Mouse (Mus musculus): Measurements from ENCODE around the gene Cacnb1. TPM values are rescaled to one million over a fixed set of nuclear protein-coding genes. Genes with fewer than 3 reads are reported as not detected.

Gene Cacnb1
- polyA plus RNA-seq (2014; fragmentation: Nextera tagmentation; extraction: Ambion mirVana): 32.4 and 37.1 TPM in 2 replicates

DNA sequence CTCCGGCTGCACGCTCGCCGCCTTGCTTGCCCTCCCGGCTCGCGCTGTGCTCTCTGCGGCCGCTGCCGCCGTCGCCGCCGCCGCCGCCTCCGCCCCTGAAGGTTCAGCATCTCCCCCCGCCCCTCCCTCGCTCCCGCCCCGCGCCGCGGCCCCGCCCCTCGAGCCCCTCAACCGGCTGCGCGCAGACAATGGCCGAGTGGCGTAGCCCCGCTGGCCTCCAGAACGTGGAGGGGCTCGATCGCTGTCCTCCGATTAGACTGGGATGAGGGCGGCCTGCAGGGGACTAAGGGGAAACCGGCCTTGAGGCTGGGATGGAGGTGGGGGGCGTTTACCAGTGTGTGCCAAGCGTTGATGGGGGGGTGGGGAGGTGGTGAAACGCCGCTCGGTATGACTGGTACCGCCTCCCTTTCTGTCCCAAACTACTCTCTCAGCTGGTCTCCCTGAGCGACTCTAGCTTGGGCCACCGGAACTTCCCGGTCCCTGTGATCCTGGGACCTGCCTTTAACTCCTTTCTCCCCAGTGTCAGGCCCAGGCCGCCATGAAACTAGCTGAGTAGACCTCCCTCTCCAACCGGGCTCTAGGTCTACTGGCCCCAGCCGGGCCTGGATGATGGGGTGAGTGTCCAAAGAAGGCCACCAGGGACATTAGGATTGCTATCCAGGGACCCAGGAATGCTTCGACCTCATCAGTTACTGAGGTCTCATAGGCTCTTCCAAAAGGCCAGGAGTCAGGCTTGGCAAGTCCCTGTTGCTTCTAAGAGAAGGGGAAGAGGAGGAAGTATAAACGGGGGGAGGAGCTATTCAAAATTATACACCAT is at the start of gene Cacnb1:
Gene Cacnb1 (minus strand): TSS at position 480 of the 817 bp plus-strand sequence.
- peak within 1 kb of the TSS; percentile 61 for H3K4me2 ChIP-seq (ENCODE audit: low read depth, low read length)
- no peaks in the 10 kb centered on the region for H3K27me3 ChIP-seq (ENCODE audit: control insufficient read depth, insufficient read depth, low read length)
- peak; percentile 45 for ATAC-seq (ENCODE audit: low read depth)
- H3K9me3 ChIP-seq (ENCODE audit: control insufficient read depth, low read length): no peaks in the 10 kb centered on the region
- WGBS: 1% methylated on average over 34 of the region's 52 CpGs
- H3K4me1 ChIP-seq (ENCODE audit: control insufficient read depth, insufficient read depth, low read length): peaks cover 41% of the 10 kb centered on the region
- peak within 1 kb of the TSS; percentile 98 for H3K9ac ChIP-seq (replicated peaks; ENCODE audit: low read depth, low read length)
- peak within 1 kb of the TSS; percentile 89 for H3K4me3 ChIP-seq (ENCODE audit: low read depth, low read length)
- peak within 1 kb of the TSS; percentile 97 for H3K27ac ChIP-seq (ENCODE audit: low read depth, low read length)
- H3K36me3 ChIP-seq (ENCODE audit: control insufficient read depth, insufficient read depth, low read length): peaks cover 1% of the 10 kb centered on the region

DNA sequence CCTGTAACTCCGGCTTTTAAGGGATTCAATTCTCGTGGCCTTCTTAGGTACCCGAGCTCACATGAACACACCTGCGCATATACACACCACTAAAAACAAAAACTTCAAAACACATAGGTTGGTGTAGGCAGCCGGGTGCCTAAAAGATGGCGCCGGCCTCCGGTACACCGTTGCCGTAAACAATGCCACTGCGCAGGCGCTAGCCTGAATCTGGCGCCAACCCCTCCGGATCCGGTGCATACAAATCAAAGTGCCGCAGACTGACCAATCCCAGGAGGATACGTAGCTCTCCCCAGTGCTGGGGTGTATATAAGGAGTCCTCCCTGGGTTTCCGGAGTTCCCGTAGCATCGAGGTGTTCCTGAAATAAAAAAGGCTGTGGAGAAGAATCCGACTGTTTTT is 44.4 kb upstream of the Cacnb1 start:
- Histone ChIP-seq H3K27me3 (ENCODE audit: control insufficient read depth, insufficient read depth, low read length) (no peaks in the 10 kb centered on the region), H3K9me3 (ENCODE audit: control insufficient read depth, low read length) (no peaks in the 10 kb centered on the region; the same call in 1 of the 2 replicates), H3K4me3 (ENCODE audit: low read depth, low read length) (no peak overlapping the region), H3K4me1 (ENCODE audit: control insufficient read depth, insufficient read depth, low read length) (no peaks in the 10 kb centered on the region), H3K27ac (ENCODE audit: low read depth, low read length) (no peak overlapping the region), H3K4me2 (ENCODE audit: low read depth, low read length) (no peak overlapping the region), H3K9ac (replicated peaks; ENCODE audit: low read depth, low read length) (no peak overlapping the region), H3K36me3 (ENCODE audit: control insufficient read depth, insufficient read depth, low read length) (no peaks in the 10 kb centered on the region)
- WGBS: 97% methylated on average over 21 of the region's 21 CpGs
- no peak for ATAC-seq (ENCODE audit: low read depth)

DNA sequence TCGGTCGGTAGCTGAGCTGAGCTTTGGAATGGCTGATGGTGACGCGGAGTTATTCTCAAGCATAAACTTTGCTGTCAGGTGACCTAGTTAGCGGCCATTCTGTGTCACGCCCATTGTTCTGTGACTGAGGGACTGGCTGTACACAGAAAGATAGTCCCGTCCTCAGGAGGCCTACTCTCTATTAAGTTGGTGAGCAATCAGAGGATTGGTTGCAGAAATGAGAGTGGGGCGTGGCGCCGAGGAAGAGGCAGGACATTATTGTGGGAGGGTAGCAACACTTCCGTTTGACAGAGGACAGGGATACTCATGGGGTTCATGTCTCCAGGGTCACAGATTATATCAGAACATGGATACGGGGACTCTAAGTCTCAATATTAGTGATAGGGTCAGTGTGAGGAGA is 43.4 kb upstream of the Cacnb1 start:
- Histone ChIP-seq H3K27ac (ENCODE audit: low read depth, low read length) (no peak overlapping the region), H3K36me3 (ENCODE audit: control insufficient read depth, insufficient read depth, low read length) (no peaks in the 10 kb centered on the region), H3K9ac (replicated peaks; ENCODE audit: low read depth, low read length) (no peak overlapping the region), H3K4me1 (ENCODE audit: control insufficient read depth, insufficient read depth, low read length) (no peaks in the 10 kb centered on the region), H3K27me3 (ENCODE audit: control insufficient read depth, insufficient read depth, low read length) (no peaks in the 10 kb centered on the region), H3K4me2 (ENCODE audit: low read depth, low read length) (no peak overlapping the region), H3K4me3 (ENCODE audit: low read depth, low read length) (no peak overlapping the region), H3K9me3 (ENCODE audit: control insufficient read depth, low read length) (no peaks in the 10 kb centered on the region; the same call in 1 of the 2 replicates)
- ATAC-seq (ENCODE audit: low read depth): no peak
- WGBS: 94% methylated on average over 12 of the region's 12 CpGs

DNA sequence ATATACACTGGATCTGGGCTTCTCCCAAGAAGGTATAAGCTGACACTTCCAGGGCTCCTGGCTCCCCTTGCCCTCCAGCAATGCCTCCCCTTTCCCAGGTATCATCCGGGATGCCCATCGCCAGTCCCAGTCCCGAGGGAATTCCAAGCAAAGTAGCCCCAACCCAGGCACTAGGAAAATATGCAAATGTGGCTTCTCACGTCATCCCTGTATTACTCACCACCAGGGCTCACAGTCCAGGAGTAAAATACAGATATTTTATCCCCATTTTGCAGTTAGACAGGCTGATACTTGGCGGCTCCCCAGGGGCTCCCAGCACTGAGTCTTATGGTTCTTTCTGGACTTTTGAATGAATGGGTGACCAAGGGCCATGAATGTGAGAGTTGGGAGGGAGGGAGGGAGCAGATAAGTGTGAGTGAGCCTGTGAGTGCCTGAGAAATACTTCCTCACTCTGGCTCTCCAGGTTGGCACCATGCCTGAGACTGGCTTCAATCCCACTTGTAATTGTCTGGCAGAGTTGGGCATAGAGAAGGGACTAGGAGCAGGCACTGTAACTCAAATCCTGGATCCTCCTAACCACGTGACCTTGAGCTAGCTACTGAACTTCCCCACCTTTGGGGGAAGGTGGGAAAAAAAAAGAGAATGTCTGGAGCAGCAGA is 39.2 kb upstream of the Cacnb1 start:
- no peaks in the 10 kb centered on the region for H3K9me3 ChIP-seq (ENCODE audit: control insufficient read depth, low read length)
- no peak overlapping the region for H3K4me2 ChIP-seq (ENCODE audit: low read depth, low read length)
- H3K4me3 ChIP-seq (ENCODE audit: low read depth, low read length): no peak overlapping the region
- H3K27ac ChIP-seq (ENCODE audit: low read depth, low read length): no peak overlapping the region
- no peak overlapping the region for H3K9ac ChIP-seq (replicated peaks; ENCODE audit: low read depth, low read length)
- peaks cover 8% of the 10 kb centered on the region; the same call in 1 of the 2 replicates for H3K4me1 ChIP-seq (ENCODE audit: control insufficient read depth, insufficient read depth, low read length)
- H3K36me3 ChIP-seq (ENCODE audit: control insufficient read depth, insufficient read depth, low read length): no peaks in the 10 kb centered on the region
- ATAC-seq (ENCODE audit: low read depth): no peak
- H3K27me3 ChIP-seq (ENCODE audit: control insufficient read depth, insufficient read depth, low read length): no peaks in the 10 kb centered on the region
- 49% methylated on average over 6 of the region's 6 CpGs for WGBS

DNA sequence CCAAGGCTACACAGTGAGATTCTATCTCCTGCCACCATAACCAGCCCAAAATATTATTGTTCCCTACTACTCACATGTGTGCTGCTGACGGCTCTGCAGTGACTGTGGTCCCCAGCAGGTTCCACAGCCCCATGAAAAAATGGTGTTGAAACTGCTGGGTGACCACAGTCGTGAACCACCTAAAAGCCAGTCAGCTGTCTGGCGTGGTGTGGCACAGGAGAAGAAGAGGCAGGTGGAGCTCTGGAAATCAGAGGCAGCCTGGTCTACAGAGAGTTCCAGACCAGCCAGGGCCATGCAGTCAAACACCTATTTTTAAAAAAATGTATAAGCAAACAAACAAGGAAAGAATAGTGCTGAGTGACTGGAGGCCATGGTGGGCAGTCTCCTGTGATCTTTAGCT is 38.6 kb upstream of the Cacnb1 start:
- peaks cover 8% of the 10 kb centered on the region; the same call in 1 of the 2 replicates for H3K4me1 ChIP-seq (ENCODE audit: control insufficient read depth, insufficient read depth, low read length)
- no peaks in the 10 kb centered on the region for H3K36me3 ChIP-seq (ENCODE audit: control insufficient read depth, insufficient read depth, low read length)
- no peak for ATAC-seq (ENCODE audit: low read depth)
- no peaks in the 10 kb centered on the region for H3K27me3 ChIP-seq (ENCODE audit: control insufficient read depth, insufficient read depth, low read length)
- H3K4me2 ChIP-seq (ENCODE audit: low read depth, low read length): no peak overlapping the region
- H3K4me3 ChIP-seq (ENCODE audit: low read depth, low read length): no peak overlapping the region
- WGBS: 76% methylated on average over 3 of the region's 3 CpGs
- no peak overlapping the region for H3K9ac ChIP-seq (replicated peaks; ENCODE audit: low read depth, low read length)
- H3K27ac ChIP-seq (ENCODE audit: low read depth, low read length): no peak overlapping the region
- no peaks in the 10 kb centered on the region for H3K9me3 ChIP-seq (ENCODE audit: control insufficient read depth, low read length)

DNA sequence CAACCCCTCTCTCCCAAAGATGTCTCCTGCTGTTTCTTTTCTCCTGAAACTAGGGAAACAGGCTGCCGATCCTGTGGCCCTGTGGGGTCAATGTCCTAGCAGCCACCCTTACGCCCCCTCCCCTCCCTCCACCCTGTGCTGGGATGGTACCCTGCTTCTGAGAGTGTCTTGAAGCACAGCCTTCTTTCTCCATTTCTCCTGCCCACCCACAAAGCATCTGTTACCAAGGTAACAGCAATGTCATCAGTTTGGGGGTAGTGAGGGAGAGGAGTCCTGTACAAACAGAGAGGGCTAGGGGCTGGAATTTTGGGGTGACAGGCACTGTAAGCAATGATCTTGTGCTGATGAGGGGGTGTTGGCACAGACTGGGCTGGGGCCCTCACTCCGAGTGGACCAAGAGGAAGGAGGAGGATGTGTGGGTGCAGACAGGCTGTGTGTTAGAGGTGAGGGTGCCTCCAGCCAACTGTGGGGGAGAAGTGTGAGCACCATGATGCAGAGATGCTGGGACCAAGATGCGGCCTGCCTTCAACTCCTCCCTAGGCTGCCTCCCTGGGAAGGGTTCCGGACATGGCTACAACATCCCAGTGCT is 37.4 kb upstream of the Cacnb1 start:
- no peak overlapping the region for H3K27ac ChIP-seq (ENCODE audit: low read depth, low read length)
- no peak overlapping the region for H3K9ac ChIP-seq (replicated peaks; ENCODE audit: low read depth, low read length)
- no peak for ATAC-seq (ENCODE audit: low read depth)

DNA sequence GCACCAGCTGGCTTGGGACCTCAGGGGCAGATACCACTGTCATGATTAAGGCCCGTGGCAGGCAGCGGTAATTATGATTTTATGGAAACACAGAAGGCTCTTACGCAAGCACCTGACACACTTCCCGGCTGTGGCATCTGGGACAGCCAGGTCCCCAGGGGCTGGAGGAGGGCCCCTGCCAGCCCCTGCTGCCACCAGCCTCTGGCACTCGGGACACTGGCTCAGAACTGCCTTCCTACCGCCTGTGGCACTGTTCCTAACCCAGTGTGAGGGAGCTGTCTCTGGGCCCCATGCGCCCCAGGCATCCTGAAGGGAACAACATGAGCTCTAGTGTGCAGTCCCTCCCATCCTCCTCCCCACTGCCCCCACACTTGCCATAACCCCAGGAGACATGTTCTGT is 36.8 kb upstream of the Cacnb1 start:
- no peaks in the 10 kb centered on the region for H3K27me3 ChIP-seq (ENCODE audit: control insufficient read depth, insufficient read depth, low read length)
- H3K36me3 ChIP-seq (ENCODE audit: control insufficient read depth, insufficient read depth, low read length): no peaks in the 10 kb centered on the region
- H3K27ac ChIP-seq (ENCODE audit: low read depth, low read length): no peak overlapping the region
- no peaks in the 10 kb centered on the region for H3K9me3 ChIP-seq (ENCODE audit: control insufficient read depth, low read length)
- H3K4me3 ChIP-seq (ENCODE audit: low read depth, low read length): no peak overlapping the region
- peaks cover 8% of the 10 kb centered on the region; the same call in 1 of the 2 replicates for H3K4me1 ChIP-seq (ENCODE audit: control insufficient read depth, insufficient read depth, low read length)
- no peak overlapping the region for H3K9ac ChIP-seq (replicated peaks; ENCODE audit: low read depth, low read length)
- 37% methylated on average over 7 of the region's 7 CpGs for WGBS
- H3K4me2 ChIP-seq (ENCODE audit: low read depth, low read length): no peak overlapping the region
- ATAC-seq (ENCODE audit: low read depth): no peak

More for the DNA sequence above, 37.4 kb upstream of the Cacnb1 start:
- H3K9me3 ChIP-seq (ENCODE audit: control insufficient read depth, low read length): no peaks in the 10 kb centered on the region
- no peak overlapping the region for H3K4me3 ChIP-seq (ENCODE audit: low read depth, low read length)
- no peaks in the 10 kb centered on the region for H3K36me3 ChIP-seq (ENCODE audit: control insufficient read depth, insufficient read depth, low read length)
- no peak overlapping the region for H3K4me2 ChIP-seq (ENCODE audit: low read depth, low read length)
- WGBS: 72% methylated on average over 5 of the region's 5 CpGs
- H3K27me3 ChIP-seq (ENCODE audit: control insufficient read depth, insufficient read depth, low read length): no peaks in the 10 kb centered on the region
- H3K4me1 ChIP-seq (ENCODE audit: control insufficient read depth, insufficient read depth, low read length): peaks cover 8% of the 10 kb centered on the region; the same call in 1 of the 2 replicates

DNA sequence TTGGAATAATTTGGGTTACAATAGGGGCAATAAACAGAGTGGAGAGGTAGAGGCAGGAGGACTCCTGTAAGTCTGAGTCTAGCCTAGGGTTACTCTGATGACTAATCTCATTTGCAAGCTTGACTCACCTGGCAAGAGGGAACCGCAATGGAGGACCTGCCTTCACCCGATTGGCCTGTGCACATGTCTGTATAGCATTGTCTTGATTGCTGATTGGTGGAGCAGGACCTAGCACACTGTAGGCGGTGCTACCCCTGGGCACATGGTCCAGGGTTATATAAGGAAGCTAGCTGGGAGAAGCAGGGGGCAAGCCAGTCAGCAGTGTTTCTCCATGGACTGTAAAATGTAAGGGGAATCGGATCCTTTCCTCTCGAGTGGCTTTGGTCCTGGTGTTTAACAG is 35.2 kb upstream of the Cacnb1 start:
- no peaks in the 10 kb centered on the region for H3K36me3 ChIP-seq (ENCODE audit: control insufficient read depth, insufficient read depth, low read length)
- H3K27me3 ChIP-seq (ENCODE audit: control insufficient read depth, insufficient read depth, low read length): no peaks in the 10 kb centered on the region
- no peak for ATAC-seq (ENCODE audit: low read depth)
- no peak overlapping the region for H3K9ac ChIP-seq (replicated peaks; ENCODE audit: low read depth, low read length)
- H3K4me1 ChIP-seq (ENCODE audit: control insufficient read depth, insufficient read depth, low read length): peaks cover 8% of the 10 kb centered on the region
- WGBS: 81% methylated on average over 5 of the region's 5 CpGs
- no peak overlapping the region for H3K27ac ChIP-seq (ENCODE audit: low read depth, low read length)
- H3K9me3 ChIP-seq (ENCODE audit: control insufficient read depth, low read length): no peaks in the 10 kb centered on the region
- no peak overlapping the region for H3K4me2 ChIP-seq (ENCODE audit: low read depth, low read length)
- no peak overlapping the region for H3K4me3 ChIP-seq (ENCODE audit: low read depth, low read length)

DNA sequence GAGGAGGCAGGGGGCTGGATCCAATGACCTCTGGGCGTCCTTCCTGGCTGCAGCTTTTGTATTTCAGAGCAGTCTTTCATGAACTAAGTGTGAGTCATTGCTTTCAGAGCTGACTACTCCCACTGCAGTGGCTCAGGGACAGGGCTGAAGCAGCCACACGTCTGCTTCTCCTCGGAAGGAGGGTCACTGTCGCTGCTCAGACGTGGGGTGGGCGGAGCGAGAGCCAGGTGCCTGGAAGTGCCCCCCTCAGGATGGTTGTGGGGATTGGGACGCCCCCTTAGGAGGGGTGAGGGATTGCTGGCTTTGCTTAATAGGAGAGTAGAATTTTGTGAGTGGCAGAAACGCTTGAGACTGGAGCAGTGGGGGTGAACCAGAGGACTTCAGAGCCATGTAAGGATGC is 34.6 kb upstream of the Cacnb1 start:
- no peak overlapping the region for H3K4me2 ChIP-seq (ENCODE audit: low read depth, low read length)
- no peak for ATAC-seq (ENCODE audit: low read depth)
- no peaks in the 10 kb centered on the region for H3K36me3 ChIP-seq (ENCODE audit: control insufficient read depth, insufficient read depth, low read length)
- 24% methylated on average over 9 of the region's 9 CpGs for WGBS
- no peak overlapping the region for H3K27ac ChIP-seq (ENCODE audit: low read depth, low read length)
- H3K9ac ChIP-seq (replicated peaks; ENCODE audit: low read depth, low read length): no peak overlapping the region
- no peaks in the 10 kb centered on the region for H3K9me3 ChIP-seq (ENCODE audit: control insufficient read depth, low read length)
- H3K4me3 ChIP-seq (ENCODE audit: low read depth, low read length): no peak overlapping the region
- no peaks in the 10 kb centered on the region for H3K27me3 ChIP-seq (ENCODE audit: control insufficient read depth, insufficient read depth, low read length)
- peaks cover 9% of the 10 kb centered on the region for H3K4me1 ChIP-seq (ENCODE audit: control insufficient read depth, insufficient read depth, low read length)

All from neural tube, embryonic 14.5 days (tissue).